Mouse (Mus musculus): ENCODE data around the gene Xntrpc. TPM values are rescaled to one million over a fixed set of nuclear protein-coding genes. Genes with fewer than 3 reads are reported as not detected.
A peak's percentile ranks its signal among the peaks of the same experiment; 100 is the strongest.
"Not testable (repeated sequence)": the region's sequence is repeated elsewhere in the genome, so short reads cannot be mapped to it uniquely, and the experiment has no call there.

Xntrpc gene
- polyA plus RNA-seq (2012; rRNA removed): 1.8 and 2.3 TPM in 2 replicates

GRCm38 (mm10) chr7:102065046-102065891, at the start of gene Xntrpc, which contains the start of the genes Rnf121 and Xndc1:
Xntrpc (plus strand) TSS chr7:102065713.
Rnf121 (minus strand) TSS chr7:102065469.
Xndc1 (plus strand) TSS chr7:102065511.
- peak; percentile 90 for DNase-seq (ENCODE audit: low spot score)

GRCm38 (mm10) chr7:102016936-102017335, 48.6 kb upstream of the Xntrpc start:
- no peak for DNase-seq (ENCODE audit: low spot score)

GRCm38 (mm10) chr7:102017452-102017851, 48.1 kb upstream of the Xntrpc start:
- DNase-seq (ENCODE audit: low spot score): no peak

DNA sequence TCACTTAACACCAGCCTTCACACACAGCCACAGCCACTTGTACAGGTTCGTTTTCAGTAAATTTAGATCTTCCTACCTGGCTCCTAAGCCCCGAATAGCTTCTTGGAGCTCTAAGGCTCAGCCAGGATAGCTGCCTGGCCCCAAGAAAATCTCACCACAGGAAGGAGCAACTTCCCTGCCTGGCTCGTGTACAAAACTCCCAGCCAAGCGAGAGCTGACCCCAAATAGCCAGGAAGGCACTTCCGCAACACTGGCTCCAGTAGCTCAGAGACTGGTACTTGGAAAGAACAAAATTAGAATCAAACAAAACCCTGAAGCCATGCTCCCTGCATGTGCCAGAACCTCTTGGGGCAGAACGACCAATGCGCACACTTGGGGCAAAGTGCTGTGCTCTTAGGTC, 47.5 kb upstream of the Xntrpc start:
- no peak for DNase-seq (ENCODE audit: low spot score)

DNA sequence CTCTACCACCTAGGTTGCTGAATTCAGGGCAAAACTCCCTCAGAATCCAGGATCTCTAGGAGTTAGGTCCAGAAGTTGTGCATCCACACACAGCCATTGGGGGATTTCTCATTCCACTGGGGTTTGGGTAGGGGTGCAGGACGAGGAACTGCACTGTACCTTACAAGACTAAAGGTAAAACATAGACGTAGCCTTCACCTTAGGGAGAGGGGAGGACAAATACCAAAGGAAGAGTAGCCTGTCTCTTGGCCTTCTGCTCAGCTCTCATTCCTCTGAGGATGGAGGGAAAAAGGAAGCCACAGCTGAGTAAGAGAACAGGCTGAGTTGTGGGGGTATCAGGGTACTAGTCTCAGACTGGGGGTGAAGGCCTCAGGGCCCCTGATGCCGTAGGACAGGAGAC, 46.9 kb upstream of the Xntrpc start, which contains the start of gene Il18bp:
Il18bp (minus strand) TSS at position 101 of the 400 bp plus-strand sequence.
- DNase-seq (ENCODE audit: low spot score): no peak

DNA sequence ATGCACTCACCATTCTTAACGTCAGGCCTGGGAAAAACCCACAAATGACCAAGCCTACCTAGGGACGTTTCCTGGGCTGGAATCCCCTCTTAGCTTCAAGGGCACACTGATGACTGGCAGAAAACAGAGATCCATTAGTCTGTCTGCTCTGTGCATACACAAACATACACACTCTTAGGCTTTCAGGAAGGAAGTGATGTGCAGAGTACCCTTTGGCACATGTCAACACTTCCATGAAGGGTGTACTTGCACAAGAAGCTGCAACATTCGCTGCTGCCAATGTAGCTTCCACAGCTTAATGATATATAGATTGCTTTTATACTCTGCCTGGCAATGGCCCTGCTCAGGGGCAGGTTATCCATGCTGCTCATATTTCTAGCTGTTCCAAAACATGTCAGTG, 46.2 kb upstream of the Xntrpc start:
- no peak for DNase-seq (ENCODE audit: low spot score)

DNA sequence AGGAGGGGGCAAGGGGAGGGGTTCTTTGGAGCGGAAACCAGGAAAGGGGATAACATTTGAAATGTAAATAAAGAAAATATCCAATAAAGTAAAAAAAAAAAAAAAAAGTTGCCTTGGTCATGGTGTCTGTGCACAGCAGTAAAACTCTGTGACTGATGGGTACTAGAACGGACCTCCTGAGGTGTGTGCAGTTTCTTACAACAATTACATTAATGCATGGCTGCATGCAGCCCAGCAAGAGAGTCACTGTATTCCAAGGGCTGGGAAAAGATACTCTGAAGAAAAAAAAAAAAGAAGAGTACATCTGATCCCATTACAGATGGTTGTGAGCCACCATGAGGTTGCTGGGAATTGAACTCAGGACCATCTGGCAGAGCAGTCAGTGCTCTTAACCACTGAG, 44.6 kb upstream of the Xntrpc start:
- not testable (repeated sequence) for DNase-seq (ENCODE audit: low spot score)

DNA sequence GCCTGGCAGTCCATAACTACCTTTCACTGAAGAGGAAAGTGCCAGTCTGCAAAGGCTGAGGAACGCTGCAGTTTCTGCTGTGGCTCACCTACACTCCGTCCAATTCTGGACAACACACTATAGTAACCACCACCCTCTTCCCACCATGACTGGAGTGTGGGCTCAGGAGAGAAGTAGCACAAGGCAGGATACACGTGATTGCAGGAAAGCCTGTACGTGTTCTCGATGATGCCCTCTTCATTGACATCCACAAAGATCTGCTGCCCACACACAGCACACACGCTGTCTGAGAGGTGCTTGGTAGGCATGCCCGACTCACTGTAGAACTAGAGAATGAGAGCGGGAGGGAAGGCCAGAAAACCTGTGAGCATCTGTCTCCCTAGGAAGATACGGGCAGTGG, 41.7 kb upstream of the Xntrpc start:
- no peak for DNase-seq (ENCODE audit: low spot score)

DNA sequence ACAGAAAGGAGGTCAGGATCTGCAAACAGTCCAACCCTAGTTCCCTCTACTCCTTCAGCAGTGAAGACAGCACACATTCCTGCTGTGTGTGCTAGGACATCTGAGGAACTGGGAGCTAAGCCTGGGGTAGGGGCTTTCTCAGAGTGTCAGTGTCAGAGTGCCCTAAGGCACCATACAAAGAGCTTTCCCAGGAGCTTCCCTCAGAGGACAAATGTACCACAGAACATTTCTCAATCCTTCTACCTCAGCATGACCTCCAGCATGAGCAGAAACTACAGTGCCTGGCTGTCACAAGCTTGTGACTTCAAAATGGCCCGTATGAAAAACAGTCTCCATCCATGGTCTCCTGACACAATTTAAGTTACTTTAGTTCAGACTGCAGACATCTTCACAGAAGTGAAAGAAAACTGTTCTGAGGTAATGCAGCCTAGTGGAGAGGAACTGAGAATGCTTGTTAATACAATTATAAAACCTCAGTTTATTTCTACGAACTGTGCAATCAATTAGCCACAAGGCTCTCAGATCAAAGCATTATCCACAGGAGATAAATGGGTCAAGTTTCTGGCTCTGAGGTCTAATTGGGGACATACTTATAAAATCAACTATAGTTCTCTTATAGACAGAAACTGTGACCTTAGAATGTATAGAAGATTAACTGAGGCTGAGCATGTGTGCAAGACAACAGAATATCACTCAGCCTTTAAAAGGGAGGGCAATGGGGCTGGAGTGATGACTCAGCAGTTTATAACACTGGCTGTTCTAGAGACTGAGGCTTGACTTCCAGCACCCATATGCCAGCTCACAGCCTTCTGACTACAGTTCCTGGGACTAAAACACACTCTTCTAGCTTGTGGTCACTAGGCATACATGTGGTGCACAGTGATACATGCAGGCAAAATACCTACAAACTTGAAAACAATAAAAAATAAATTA, 40.1 kb upstream of the Xntrpc start:
- no peak for DNase-seq (ENCODE audit: low spot score)

DNA sequence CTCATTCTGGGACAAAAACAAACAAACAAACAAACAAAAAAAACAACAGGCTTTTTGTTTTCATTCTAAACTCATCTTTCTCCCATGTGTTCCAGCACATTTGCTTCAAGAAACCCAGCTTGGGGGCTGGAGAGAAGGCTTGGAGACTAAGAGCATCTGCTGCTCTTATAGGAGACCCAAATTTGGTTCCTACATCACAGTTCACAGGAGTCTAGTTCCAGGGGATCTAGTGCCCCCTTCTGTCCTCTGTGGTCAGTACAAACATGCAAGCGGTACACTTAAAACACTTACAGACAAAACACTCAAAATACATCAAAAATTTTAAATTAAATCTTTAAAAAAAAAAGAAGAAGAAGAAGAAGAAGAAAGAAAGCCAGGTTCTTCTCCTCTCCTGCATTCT, 30.6 kb upstream of the Xntrpc start:
- DNase-seq (ENCODE audit: low spot score): no peak

DNA sequence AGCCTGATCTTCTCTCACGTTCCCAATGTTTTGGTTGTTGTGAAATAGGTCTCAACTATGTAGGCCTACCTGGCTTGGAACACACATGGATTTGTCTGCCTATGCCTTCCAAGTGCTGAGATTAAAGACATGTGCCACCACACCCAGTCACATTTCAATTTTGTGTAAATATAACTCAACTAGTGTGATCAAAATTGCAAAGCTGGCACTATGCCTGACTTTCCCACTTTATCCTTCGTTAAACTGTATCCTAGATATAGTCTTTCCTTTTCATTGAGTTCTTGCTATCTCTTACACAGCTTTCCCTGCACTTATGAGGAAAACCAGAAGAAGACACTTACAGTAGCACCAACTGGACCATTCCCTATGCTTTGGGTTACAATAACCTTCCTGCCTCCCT, 30.0 kb upstream of the Xntrpc start:
- DNase-seq (ENCODE audit: low spot score): no peak

GRCm38 (mm10) chr7:102037318-102037717, 28.2 kb upstream of the Xntrpc start:
- DNase-seq (ENCODE audit: low spot score): no peak

- no peak for DNase-seq (ENCODE audit: low spot score)
These were observed 23.2 kb upstream of the Xntrpc start for GRCm38 (mm10) chr7:102042314-102042713.

DNA sequence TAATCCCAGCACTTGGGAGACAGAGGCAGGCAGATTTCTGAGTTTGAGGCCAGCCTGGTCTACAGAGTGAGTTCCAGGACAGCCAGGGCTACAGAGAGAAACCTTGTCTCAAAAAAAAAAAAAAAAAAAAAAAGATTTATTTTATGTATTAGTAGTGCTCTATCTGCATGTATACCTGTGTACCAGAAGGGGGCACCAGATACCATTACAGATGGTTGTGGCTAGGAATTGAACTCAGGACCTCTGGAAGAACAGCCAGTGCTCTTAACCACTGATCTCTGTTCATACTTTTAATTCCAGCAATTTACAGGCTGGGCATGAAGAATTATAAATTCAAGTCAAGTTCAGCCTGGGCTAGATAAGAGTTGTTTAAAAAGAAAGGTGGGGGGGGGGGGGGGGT, 17.0 kb upstream of the Xntrpc start:
- DNase-seq (ENCODE audit: low spot score): not testable (repeated sequence)

- no peak for DNase-seq (ENCODE audit: low spot score)
These were observed 4.2 kb upstream of the Xntrpc start for GRCm38 (mm10) chr7:102061353-102061752.

DNA sequence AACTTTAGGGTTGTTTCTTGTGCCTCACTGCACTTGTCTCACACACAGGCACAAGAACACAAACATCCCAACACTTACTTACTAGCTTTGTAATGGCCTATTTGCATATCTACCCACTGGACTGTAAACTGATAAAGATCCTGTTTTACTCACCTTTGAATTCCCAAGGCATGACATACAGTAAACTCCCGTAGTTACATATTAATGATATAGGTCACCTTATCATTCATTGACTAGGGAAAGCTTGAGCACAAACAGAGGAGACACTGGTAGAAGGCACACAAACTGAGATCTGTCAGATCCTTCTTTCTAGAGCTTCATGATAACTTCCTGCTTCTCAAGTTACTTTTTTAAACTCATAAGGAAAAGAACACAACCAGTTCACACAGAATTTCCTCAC, 3.3 kb upstream of the Xntrpc start:
- DNase-seq (ENCODE audit: low spot score): no peak

- no peak for DNase-seq (ENCODE audit: low spot score)
These were observed 1.6 kb upstream of the Xntrpc start for GRCm38 (mm10) chr7:102063891-102064290.

DNA sequence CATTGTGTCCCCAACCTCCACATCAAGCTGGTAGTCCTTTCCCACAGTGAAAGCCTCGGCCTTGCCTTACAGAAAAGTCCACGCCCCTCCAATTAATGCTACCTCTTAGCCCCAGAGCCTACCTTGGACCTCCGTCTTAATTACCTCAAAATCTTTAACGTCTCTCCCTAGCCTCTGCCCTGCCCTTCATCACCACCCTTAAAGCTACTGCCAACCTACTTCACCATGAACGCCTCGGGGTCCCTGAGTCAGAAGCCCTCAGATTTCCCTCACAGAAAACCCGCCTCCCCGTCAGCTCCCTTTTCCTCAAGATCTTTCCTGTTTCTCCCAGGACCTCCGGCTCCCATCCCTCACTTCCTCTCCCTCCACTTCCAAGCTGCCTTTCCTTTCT, 863 bp upstream of the Xntrpc start:
- DNase-seq (ENCODE audit: low spot score): no peak

DNA sequence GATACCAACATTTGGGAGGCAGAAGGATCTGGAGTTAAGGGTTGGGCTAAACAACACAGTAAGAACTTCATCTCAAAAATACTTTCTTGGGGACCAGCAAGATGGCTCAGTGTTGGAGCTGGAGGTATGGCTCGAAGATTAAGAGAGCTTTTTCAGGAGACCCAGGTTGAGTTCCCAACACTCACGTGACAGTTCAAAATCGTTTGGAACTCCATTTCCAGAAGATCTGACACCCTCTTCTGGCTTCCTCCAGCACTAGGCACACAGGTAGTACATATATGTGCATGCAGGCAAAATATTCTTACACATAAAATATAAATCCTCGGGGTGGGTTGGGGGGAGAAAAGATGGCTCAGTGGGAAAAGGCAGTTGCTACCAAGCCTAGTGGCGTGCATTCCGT, 850 bp downstream of the Xntrpc start:
- DNase-seq (ENCODE audit: low spot score): no peak

DNA sequence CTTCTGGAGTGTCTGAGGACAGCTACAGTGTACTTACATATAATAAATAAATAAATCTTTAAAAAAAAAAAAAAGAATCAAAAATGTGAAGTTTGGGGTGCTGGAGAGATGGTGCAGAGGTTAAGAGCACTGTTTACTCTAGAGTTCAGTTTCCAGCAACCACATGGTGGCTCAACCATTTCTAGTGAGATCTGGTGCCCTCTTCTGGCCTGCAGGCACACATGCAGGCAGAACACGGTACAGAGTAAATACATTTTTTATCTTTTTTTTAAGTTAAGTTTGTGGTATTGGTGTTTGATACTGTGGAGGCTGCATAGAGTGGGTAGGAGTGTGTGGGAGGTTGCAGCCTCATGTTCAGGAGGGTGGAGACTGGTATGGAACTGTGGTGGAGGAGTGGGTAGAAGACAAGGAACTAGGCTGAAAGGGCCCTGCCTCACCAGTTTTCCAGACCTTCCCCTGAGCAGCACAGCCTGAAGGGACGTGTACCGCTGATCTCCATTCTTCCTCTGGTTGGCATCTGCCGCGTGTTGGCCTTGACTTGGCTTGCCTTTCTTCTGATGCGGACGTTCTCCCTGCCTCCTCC, 11.3 kb downstream of the Xntrpc start:
- DNase-seq (ENCODE audit: low spot score): no peak

GRCm38 (mm10) chr7:102078517-102078916, 13.0 kb downstream of the Xntrpc start:
- DNase-seq (ENCODE audit: low spot score): no peak

DNA sequence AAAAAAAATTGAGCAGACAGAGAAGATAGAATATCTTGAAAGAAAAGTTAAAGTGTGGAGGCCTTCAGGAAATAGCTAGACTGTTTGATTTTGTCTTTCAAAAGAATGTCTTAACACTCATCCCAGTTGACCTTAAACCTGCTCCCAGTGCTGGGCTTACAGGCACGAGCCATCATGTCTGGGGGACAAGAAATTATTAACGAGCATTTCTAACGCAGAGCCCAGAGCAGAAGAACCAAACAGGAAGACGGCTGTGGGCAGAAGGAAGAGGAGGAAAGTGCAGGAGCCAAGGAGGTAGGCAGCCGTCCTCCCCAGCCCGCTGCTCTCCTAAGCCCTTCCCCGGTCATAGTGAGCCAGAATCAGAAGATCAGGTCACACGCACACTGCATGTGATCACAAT, 14.8 kb downstream of the Xntrpc start:
- no peak for DNase-seq (ENCODE audit: low spot score)

All from urinary bladder, adult 2 months (tissue).